Mouse (Mus musculus) embryonic fibroblast, embryonic 13.5 days (primary cell): ENCODE results near the gene Nek6. TPM values are rescaled to one million over a fixed set of nuclear protein-coding genes. Genes with fewer than 3 reads are reported as not detected.

Experiments
- H3K27ac ChIP-seq: 2 replicates; pipeline ENCODE4 v1.5.1; 2012; ENCODE audit warnings: low read length, control low read depth, inconsistent platforms; ENCODE audit not compliant: insufficient read depth
- H3K4me1 ChIP-seq: 2 replicates; pipeline ENCODE4 v1.6.1; 2011; ENCODE audit warnings: low read length; ENCODE audit not compliant: control insufficient read depth, insufficient read depth
- H3K4me3 ChIP-seq: 2 replicates; pipeline ENCODE4 v1.5.1; 2011; ENCODE audit warnings: mild to moderate bottlenecking, control low read depth, low read length; ENCODE audit not compliant: insufficient read depth
- CTCF ChIP-seq: IDR thresholded peaks from 2 replicates; pipeline ENCODE4 v1.5.1; 2011; ENCODE audit warnings: mild to moderate bottlenecking, control low read depth, low read length, moderate library complexity, borderline replicate concordance; ENCODE audit not compliant: insufficient read depth
- POLR2A ChIP-seq: IDR thresholded peaks from 2 replicates; pipeline ENCODE4 v1.6.1; 2011; ENCODE audit warnings: low read depth, mild to moderate bottlenecking, control low read depth, low read length, moderate library complexity
- polyA plus RNA-seq: library from polyadenylated mRNA; stranded (reverse); fragments of >200 nt; gene quantifications from 2 replicates; pipeline ENCODE4 v1.2.4, GENCODE M21; 2011; ENCODE audit warnings: low read depth; ENCODE audit not compliant: missing spikeins, insufficient read length

Nek6 gene
- polyA plus RNA-seq, 1 experiment = 52.3 TPM

- TF ChIP-seq POLR2A (no peak), CTCF (no peak)
- Histone ChIP-seq H3K4me3 (no peak overlapping the region), H3K4me1 (no peaks in the 10 kb centered on the region), H3K27ac (no peak overlapping the region)
Observed at GRCm38 (mm10) chr2:38591751-38592459, 80.5 kb downstream of the Nek6 start.

GRCm38 (mm10) chr2:38594874-38595273 lies 83.4 kb downstream of the Nek6 start:
- H3K27ac ChIP-seq = no peak overlapping the region
- TF ChIP-seq CTCF = no peak
- TF ChIP-seq POLR2A = no peak
- no peaks in the 10 kb centered on the region for H3K4me1 ChIP-seq
- no peak overlapping the region for H3K4me3 ChIP-seq

DNA sequence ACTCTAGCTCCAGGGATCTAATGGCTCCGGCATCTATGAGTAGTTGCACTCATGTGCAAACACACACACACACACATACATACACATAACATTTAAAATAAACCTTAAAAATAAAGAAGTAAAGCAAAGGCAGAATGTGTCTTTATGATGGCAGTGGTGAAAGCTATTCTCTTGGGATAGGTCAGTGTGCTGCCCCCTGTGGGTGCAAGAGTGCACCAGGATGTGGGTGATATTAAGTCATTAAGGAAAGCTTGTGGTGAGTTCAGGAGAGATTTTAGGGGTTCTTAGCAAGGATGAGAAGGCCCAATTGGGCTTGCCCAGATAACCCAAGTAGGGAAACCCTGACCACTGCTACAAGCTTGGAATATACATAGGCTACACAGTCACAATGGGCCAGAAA lies 86.5 kb downstream of the Nek6 start:
- TF ChIP-seq POLR2A = no peak
- TF ChIP-seq CTCF = no peak
- Histone ChIP-seq H3K4me3 (no peak overlapping the region), H3K4me1 (no peaks in the 10 kb centered on the region), H3K27ac (no peak overlapping the region)

GRCm38 (mm10) chr2:38598395-38598794 lies 87.0 kb downstream of the Nek6 start:
- Histone ChIP-seq H3K4me1 (no peaks in the 10 kb centered on the region), H3K27ac (no peak overlapping the region), H3K4me3 (no peak overlapping the region)
- TF ChIP-seq POLR2A (no peak), CTCF (no peak)

DNA sequence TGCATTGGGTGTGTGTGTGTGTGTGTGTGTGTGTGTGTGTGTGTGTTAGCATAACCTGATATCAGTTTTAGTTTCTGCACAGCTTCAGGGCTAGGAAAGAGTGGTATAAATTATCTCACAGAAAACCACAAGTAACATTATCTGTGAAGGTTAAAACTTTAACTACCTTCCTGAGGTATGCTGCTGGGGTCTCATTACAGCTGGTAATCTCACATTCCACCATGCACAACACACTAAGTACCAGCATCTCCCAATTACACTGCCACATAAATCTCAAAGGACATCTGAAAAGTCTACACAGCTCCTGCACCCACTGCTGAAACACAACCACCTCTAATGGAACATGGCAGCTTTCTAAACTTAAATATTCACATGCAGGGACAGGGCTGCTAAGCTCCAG lies 89.4 kb downstream of the Nek6 start:
- no peaks in the 10 kb centered on the region for H3K4me1 ChIP-seq
- H3K4me3 ChIP-seq = no peak overlapping the region
- no peak for TF ChIP-seq CTCF
- no peak for TF ChIP-seq POLR2A
- H3K27ac ChIP-seq = no peak overlapping the region

DNA sequence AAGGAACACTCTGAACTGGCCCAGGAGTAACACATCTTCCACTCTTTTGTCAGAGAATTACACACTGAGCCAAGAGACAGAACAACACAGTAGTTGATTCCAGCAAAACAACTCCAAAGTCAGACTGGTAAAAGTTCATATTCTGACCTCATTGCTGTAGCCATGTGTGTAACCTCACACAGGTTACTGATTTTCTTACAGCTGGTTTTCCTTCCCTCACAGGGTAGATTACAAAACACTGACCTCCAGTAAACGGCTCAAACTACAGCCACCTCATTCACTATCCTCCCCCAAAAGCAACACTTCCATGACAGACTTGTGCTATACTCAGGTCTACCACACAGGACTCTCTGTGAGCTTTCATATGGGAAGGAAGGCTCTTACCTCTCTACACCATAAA lies 96.3 kb downstream of the Nek6 start:
- no peaks in the 10 kb centered on the region for H3K4me1 ChIP-seq
- no peak overlapping the region for H3K27ac ChIP-seq
- TF ChIP-seq POLR2A (no peak), CTCF (no peak)
- no peak overlapping the region for H3K4me3 ChIP-seq

GRCm38 (mm10) chr2:38608831-38609309 lies 97.4 kb downstream of the Nek6 start:
- TF ChIP-seq CTCF (no peak), POLR2A (no peak)
- no peak overlapping the region for H3K27ac ChIP-seq

GRCm38 (mm10) chr2:38609310-38609709 lies 97.9 kb downstream of the Nek6 start:
- no peak overlapping the region for H3K27ac ChIP-seq
- H3K4me1 ChIP-seq = no peaks in the 10 kb centered on the region
- no peak overlapping the region for H3K4me3 ChIP-seq
- no peak for TF ChIP-seq CTCF
- TF ChIP-seq POLR2A = no peak

More at GRCm38 (mm10) chr2:38608831-38609309, 97.4 kb downstream of the Nek6 start:
- no peak overlapping the region for H3K4me3 ChIP-seq
- H3K4me1 ChIP-seq = no peaks in the 10 kb centered on the region

- no peak for TF ChIP-seq POLR2A
- no peak for TF ChIP-seq CTCF
- no peaks in the 10 kb centered on the region for H3K4me1 ChIP-seq
- H3K4me3 ChIP-seq = no peak overlapping the region
- H3K27ac ChIP-seq = no peak overlapping the region
Observed at GRCm38 (mm10) chr2:38610161-38610560, 98.7 kb downstream of the Nek6 start.

- 0 out of 2 replicates have a peak, but pooled peaks cover 3% of the 10 kb centered on the region for H3K4me1 ChIP-seq
- H3K4me3 ChIP-seq = no peak overlapping the region
- TF ChIP-seq CTCF = no peak
- no peak for TF ChIP-seq POLR2A
- no peak overlapping the region for H3K27ac ChIP-seq
Observed at GRCm38 (mm10) chr2:38612596-38612995, 101.2 kb downstream of the Nek6 start.

GRCm38 (mm10) chr2:38613576-38613975 lies 102.1 kb downstream of the Nek6 start:
- no peak overlapping the region for H3K4me3 ChIP-seq
- H3K4me1 ChIP-seq = 0 out of 2 replicates have a peak, but pooled peaks cover 3% of the 10 kb centered on the region
- no peak for TF ChIP-seq POLR2A
- no peak for TF ChIP-seq CTCF
- H3K27ac ChIP-seq = no peak overlapping the region
